Mouse (Mus musculus): Measurements from ENCODE around the gene Trpc7.

Gene Trpc7

GRCm38 (mm10) chr13:56790683-56791082 lies 105.1 kb downstream of the Trpc7 start:
- no peak for DNase-seq (ENCODE audit: low spot score)

- no peak for DNase-seq (ENCODE audit: low spot score)
Observed at GRCm38 (mm10) chr13:56782621-56783020, 113.2 kb downstream of the Trpc7 start.

GRCm38 (mm10) chr13:56781697-56782096 lies 114.1 kb downstream of the Trpc7 start:
- no peak for DNase-seq (ENCODE audit: low spot score)

DNA sequence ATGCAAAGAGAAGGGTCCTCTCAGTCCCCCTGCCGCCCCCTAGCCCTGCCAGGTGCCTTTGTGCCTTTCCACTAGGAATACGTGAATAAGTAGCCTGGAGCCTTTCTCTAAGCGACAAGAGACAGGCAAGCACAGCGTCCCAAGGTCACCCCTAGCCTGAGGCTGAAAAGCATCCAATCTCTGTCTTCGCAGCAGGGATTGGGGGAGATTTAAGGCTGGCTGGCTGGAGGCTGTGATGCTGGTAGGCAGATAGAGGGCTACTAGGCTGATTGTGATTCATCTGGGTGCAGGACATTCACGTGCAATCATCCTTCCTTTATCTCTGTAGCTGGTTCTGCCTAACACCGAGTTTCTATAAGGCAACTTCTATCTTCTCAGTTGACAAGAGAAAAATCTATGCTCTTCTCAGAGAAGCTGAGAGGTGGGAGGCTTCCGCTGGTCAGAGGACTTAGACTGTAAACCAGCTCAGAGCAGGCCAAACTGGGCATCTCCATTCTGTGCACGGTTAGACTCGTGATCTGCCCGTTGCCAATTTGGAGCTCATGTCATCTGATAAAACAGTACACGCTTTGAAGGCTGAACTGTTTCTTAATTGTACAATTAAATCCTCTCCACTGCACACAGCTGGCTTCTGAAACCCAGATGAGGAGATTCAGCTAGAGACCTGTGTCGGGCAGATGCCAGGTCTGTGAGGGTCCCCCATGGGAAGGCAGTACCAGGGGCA lies 114.9 kb downstream of the Trpc7 start:
- no peak for DNase-seq (ENCODE audit: low spot score)

- DNase-seq (ENCODE audit: low spot score): no peak
Observed at GRCm38 (mm10) chr13:56774304-56774703, 121.5 kb downstream of the Trpc7 start.

DNA sequence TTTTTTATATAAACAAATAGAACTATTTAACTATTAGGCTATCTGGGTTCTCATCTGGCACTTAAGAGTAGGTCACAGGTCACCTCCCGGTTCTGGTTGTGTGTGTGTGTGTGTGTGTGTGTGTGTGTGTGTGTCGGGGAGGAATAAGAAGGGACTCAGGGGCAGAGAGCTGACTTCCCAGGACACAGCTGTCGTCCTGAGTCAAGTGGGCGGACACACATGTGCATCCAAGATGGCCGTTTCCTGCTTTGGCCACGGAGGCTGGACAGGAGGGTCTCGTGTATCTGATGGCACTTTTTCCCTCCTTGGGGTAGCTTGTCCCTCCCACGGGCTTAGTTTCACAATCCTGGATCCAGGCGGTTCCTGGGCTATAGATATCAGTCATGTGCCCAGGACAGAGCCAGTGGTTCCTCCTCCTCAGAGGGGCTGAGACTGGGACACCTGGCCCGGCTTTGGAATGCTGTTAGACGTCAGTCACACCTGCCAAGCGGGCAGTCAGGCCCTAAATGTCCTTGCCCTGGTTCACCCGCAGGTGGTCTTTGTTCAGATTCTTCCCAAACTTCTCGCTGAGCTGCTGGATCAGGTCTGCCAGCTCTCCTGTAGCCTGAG lies 122.4 kb downstream of the Trpc7 start:
- no peak for DNase-seq (ENCODE audit: low spot score)

- no peak for DNase-seq (ENCODE audit: low spot score)
Observed at GRCm38 (mm10) chr13:56772592-56772991, 123.2 kb downstream of the Trpc7 start.

- DNase-seq (ENCODE audit: low spot score): no peak
Observed at GRCm38 (mm10) chr13:56770786-56771185, 125.0 kb downstream of the Trpc7 start.

DNA sequence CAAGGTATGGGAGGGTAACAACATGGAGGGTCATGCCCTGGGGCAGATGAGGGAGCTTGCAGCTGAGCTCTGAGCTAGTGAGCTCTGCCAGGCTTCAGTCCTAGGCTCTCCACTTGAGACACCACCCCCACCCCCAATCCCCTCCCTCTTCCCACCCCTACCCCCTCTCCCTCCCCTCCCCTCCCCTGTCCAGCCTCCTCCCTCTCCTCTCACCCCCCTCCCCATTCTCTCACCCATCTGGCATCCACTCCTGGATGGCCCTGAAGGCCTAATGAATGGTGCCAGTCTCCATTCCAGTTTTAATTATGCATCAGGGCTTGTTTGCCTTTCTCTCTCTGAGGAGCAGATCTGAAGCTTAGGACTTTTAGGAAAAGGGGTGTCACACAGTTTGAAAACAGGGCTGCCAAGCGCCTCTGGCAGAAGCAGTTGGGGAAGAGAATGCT lies 125.6 kb downstream of the Trpc7 start:
- DNase-seq (ENCODE audit: low spot score): no peak

GRCm38 (mm10) chr13:56769431-56769830 lies 126.4 kb downstream of the Trpc7 start:
- no peak for DNase-seq (ENCODE audit: low spot score)

DNA sequence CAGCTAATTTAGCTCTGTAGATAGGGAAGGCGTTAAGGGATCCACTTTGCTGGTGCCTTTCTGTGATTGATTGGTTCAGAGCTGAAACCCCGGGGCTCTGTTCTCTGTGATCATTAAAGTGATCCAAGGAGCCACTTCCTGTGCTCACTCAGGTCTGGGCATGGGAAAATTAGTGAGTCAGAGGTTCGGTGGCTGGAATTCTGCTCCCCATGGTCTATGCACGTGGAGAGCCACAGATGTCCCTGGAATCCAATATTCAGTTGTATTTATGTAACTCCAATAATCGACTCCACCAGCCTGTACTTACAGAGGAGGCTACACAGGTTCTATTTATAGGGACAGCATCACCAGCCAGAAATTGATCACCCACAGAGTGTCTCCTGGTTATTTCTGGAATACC lies 129.6 kb downstream of the Trpc7 start:
- no peak for DNase-seq (ENCODE audit: low spot score)

DNA sequence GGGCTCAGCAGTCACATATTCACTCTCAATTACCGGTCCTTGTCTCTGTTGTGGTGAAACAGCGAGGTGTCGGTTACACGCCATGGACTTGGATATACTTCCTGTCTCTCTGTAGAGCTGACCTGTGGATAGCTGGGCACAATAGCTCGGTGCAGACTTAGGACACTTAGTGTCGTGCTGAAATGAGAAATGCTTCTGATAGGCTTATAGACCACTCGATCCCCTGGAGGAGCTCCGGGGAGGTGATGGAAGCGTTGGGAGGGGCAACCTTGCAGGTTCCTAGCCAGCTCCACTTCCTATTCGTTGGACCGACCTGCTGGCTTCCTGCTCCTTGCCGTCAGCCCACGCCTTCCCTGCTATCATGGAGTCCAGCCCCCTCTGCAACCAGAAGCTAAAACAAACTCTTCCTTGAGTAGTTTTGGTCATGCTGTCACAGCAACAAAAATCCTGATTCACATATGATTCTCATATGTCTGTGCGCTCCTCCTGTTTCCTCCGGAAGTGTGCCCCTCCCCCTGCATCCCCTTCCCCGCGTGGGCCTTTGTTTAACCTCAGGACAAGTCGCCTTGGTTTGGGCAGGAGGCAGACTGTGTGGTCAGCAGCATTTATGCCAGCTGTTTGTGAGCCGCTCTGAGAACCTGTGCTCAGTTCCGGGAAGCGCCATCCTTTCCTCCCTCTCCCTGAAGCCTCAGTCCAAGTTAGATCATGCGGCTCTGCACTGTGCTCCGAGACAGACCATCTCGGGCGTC lies 130.3 kb downstream of the Trpc7 start:
- no peak for DNase-seq (ENCODE audit: low spot score)

DNA sequence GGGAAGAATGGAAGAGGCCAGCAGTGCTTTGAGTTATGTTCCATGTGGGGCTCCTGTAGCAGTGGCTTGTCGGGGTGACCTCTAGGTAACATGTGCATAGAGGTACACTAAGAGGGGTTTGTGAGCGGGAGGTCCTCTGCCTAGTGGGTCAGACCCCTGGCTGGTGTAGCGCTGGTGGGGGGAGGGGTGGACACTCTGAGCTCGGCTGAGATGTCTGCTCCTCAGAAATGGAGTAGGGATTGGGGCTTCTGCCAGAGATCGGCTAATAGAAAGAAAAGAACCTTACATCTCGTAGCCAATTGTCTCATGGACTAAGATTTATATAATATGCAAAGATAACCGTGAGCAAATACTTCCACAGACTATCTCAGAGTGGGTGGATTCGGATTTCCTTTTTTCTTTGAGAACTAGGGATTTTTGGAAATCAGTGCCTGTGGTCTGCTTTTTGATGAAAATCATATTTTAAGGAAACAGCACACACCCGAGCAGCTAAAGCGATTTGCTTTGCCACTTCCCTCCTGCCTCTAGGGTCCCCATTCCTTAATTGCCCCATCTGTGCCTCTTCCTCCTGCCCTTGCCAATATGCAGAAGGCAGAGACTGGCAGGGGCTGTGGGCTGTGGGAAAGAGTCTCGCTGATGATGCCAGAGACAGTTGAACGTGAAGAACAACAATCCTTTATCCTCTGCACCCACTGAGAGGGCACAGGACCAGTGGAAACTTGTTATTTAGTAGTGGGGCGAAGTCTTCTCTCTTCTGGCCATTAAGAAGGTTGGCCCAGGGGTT lies 133.2 kb downstream of the Trpc7 start:
- DNase-seq (ENCODE audit: low spot score): no peak

DNA sequence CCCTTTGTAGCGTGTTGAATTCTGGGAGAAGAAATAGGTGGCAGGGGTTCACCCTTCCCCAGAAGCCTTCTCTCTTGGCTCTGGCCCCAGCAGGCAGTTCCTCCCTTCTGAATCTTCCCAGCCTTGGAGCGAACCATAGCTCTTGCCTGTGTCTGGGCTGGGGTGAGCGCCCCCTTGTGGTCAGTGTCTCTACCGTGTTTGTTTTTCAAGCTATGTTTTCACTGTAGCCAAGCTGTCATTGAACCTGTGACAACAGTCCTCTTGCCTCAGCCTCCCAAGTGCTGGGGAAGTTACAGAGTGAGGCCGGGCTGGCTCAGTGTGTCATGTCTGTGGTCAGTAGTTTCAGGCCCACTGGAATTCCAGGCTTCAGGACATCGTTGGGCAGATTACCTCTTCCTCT lies 137.3 kb downstream of the Trpc7 start:
- DNase-seq (ENCODE audit: low spot score): peak; percentile 77

- no peak for DNase-seq (ENCODE audit: low spot score)
Observed at GRCm38 (mm10) chr13:56757201-56757600, 138.6 kb downstream of the Trpc7 start.

GRCm38 (mm10) chr13:56755871-56756270 lies 139.9 kb downstream of the Trpc7 start:
- DNase-seq (ENCODE audit: low spot score): peak; percentile 40

- DNase-seq (ENCODE audit: low spot score): no peak
Observed at GRCm38 (mm10) chr13:56753192-56753951, 142.4 kb downstream of the Trpc7 start, which contains the start of gene Gm45623. Gene Gm45623, minus strand, starts transcription at chr13:56753827.

DNA sequence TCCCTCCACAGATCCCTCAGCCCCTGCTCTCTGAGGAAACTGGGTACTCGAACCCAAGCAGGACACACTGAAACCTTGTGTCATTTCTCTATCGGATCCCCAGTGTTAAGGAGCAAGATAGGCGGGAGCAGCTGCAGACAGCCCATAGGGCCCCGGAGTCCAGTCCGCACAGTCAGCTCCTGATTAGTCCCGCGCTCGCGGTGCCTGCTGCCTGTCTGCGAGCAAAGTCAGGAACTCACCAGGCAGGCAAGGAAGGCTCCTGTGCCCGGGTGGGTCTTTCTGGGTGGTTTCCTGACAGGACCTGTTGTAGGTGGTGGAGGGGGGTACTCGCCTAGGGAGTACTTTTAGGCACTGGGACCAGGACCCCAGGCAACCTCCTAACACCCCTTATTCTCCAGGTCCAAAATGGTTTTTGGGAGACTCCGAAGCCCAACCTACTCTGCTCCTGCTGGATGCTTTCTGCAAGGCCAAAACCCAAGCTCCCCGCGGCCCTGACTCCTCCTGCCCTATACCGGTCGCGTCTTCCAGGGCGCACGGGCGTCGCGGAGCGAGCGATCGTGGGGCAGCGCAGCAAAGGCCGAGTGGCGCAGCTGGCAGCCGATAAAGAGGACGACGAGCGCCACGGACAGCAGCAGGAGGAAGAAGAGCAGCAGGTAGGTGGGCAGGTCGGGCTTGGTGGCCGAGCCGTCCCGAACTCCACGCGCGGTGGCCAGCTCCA lies 143.2 kb downstream of the Trpc7 start:
- DNase-seq (ENCODE audit: low spot score): no peak

DNA sequence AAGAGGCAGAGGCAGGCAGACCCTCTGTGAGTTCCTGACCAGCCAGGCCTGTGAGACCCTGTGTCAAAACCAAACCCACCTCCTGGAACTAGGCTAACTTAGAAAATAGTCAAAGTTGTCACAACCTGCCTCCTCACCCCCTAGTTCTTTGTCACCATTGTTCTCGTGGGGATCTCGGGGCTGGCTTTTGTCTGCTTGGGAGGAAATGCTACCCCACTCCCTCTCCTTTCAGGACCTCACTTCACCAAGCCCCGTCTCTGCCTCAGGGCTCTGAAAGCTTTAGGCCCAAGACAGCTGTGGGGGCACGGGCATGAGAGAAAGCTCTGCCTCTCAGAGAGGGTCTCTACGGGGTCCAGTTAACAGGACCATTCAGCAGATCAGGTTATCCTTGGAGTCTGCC lies 144.0 kb downstream of the Trpc7 start:
- no peak for DNase-seq (ENCODE audit: low spot score)

- no peak for DNase-seq (ENCODE audit: low spot score)
Observed at GRCm38 (mm10) chr13:56749377-56749776, 146.4 kb downstream of the Trpc7 start.

GRCm38 (mm10) chr13:56747554-56747953 lies 148.2 kb downstream of the Trpc7 start:
- no peak for DNase-seq (ENCODE audit: low spot score)

All from ovary, postnatal 36 days (tissue).